14 mouse cellular contexts compared by ENCODE assay signal in genomic region chr8:12041662-12042061, GRCm38 (mm10).
A peak's percentile ranks its signal among the peaks of the same experiment; 100 is the strongest.
DNase-seq lines count a peak whose midpoint lies in the region; ATAC-seq and TF ChIP-seq lines count a peak whose summit lies in the region.
"Had no signal": no experiment of that assay in that cellular context is flagged by ENCODE, and none has a peak within 500 bp of the region (broad histone marks: within the 10 kb centered on the region; RNA-seq: fewer than 3 reads in every experiment).

No protein-coding gene starts in this region.

- TF ChIP-seq POLR2A in bone marrow macrophage, adult 2 months (IDR thresholded peaks at IDR 0.05; ENCODE audit: borderline replicate concordance, low read depth, low read length), result no peak

- no peak for TF ChIP-seq CTCF in bone marrow macrophage, adult 2 months (IDR thresholded peaks at IDR 0.05; ENCODE audit: low read depth, low read length)

- no peaks in the 10 kb centered on the region for H3K27me3 ChIP-seq in heart, embryonic 15.5 days
- H3K27me3 ChIP-seq in liver, embryonic 13.5 days, result 0 out of 2 replicates have a peak, but pooled peaks cover 2% of the 10 kb centered on the region

- no peak overlapping the region for H3K9ac ChIP-seq in heart, embryonic 15.5 days
- H3K9ac ChIP-seq in liver, embryonic 13.5 days, result no peak overlapping the region
- H3K9ac ChIP-seq: limb, embryonic 15.5 days had no signal

- WGBS in heart, embryonic 15.5 days, result 56% methylated on average over 6 of the region's 6 CpGs
- 26% methylated on average over 6 of the region's 6 CpGs for WGBS in liver, embryonic 13.5 days (ENCODE audit: insufficient replicate concordance)

- peak overlapping the region; percentile 7; the same call in 1 of the 2 replicates for H3K4me2 ChIP-seq in heart, embryonic 15.5 days
- H3K4me2 ChIP-seq in liver, embryonic 13.5 days, result no peak overlapping the region
- H3K4me2 ChIP-seq: limb, embryonic 15.5 days had no signal

- H3K4me1 ChIP-seq in heart, embryonic 15.5 days (replicated peaks), result peaks cover 9% of the 10 kb centered on the region; the same call in 1 of the 2 replicates
- peaks cover 30% of the 10 kb centered on the region for H3K4me1 ChIP-seq in bone marrow macrophage, adult 2 months (ENCODE audit: control insufficient read depth, insufficient read depth, low read length)
- H3K4me1 ChIP-seq in liver, embryonic 13.5 days (replicated peaks), result no peaks in the 10 kb centered on the region
- H3K4me1 ChIP-seq: limb, embryonic 15.5 days had no signal

- intact Hi-C loops in left cerebral cortex, postnatal 10 days (cut with DNase I), result no loop called here

- no peaks in the 10 kb centered on the region for H3K9me3 ChIP-seq in heart, embryonic 15.5 days (replicated peaks)
- H3K9me3 ChIP-seq in liver, embryonic 13.5 days (replicated peaks), result no peaks in the 10 kb centered on the region
- H3K9me3 ChIP-seq: embryonic facial prominence, embryonic 10.5 days; G1E; limb, embryonic 15.5 days had no signal

- H3K27ac ChIP-seq in heart, embryonic 15.5 days, result no peak overlapping the region
- peak overlapping the region; percentile 60 for H3K27ac ChIP-seq in bone marrow macrophage, adult 2 months (ENCODE audit: insufficient read depth, low read depth, low read length)
- no peak overlapping the region for H3K27ac ChIP-seq in liver, embryonic 13.5 days
- H3K27ac ChIP-seq: embryonic facial prominence, embryonic 10.5 days; left cerebral cortex, adult 2 months; limb, embryonic 15.5 days had no signal

- ATAC-seq in heart, embryonic 15.5 days (replicated peaks; ENCODE audit: insufficient number of reproducible peaks, insufficient read depth, low FRiP score, low read depth), result peak; percentile 40; the same call in 1 of the 2 replicates
- ATAC-seq in liver, embryonic 13.5 days (ENCODE audit: low read depth), result peak; percentile 43; the same call in 1 of the 2 replicates

- no peak for DNase-seq in heart, postnatal 4 days
- DNase-seq in liver, embryonic 13.5 days, result no peak
- DNase-seq in lung, postnatal 10 days, result peak; percentile 44
- no peak for DNase-seq in thymus, postnatal 4 days
- DNase-seq in left cerebral cortex, postnatal 10 days (ENCODE audit: extremely low spot score in 1 of 2, low spot score in 2 of 2), result no peak
- DNase-seq in cerebellum, adult 8-10 months, result no peak
- DNase-seq: cerebellum, adult 2 months; heart, postnatal 14 days had no signal

- H3K4me3 ChIP-seq in heart, embryonic 15.5 days, result no peak overlapping the region
- H3K4me3 ChIP-seq in bone marrow macrophage, adult 2 months (ENCODE audit: insufficient read depth, low read length), result no peak overlapping the region
- no peak overlapping the region for H3K4me3 ChIP-seq in liver, embryonic 13.5 days (replicated peaks)
- H3K4me3 ChIP-seq: embryonic facial prominence, embryonic 10.5 days; left cerebral cortex, adult 2 months; limb, embryonic 15.5 days had no signal

- no peaks in the 10 kb centered on the region for H3K36me3 ChIP-seq in heart, embryonic 15.5 days
- H3K36me3 ChIP-seq in liver, embryonic 13.5 days, result no peaks in the 10 kb centered on the region
- H3K36me3 ChIP-seq: embryonic facial prominence, embryonic 10.5 days; G1E; limb, embryonic 15.5 days had no signal
